Mouse (Mus musculus): Measurements from ENCODE around the gene Hectd4. TPM values are rescaled to one million over a fixed set of nuclear protein-coding genes. Genes with fewer than 3 reads are reported as not detected.
A peak's percentile ranks its signal among the peaks of the same experiment; 100 is the strongest.
"Not testable (repeated sequence)": the region's sequence is repeated elsewhere in the genome, so short reads cannot be mapped to it uniquely, and the experiment has no call there.

The Hectd4 gene
- polyA plus RNA-seq, 1 experiment from 2014 or later = 6.5 TPM

- DNase-seq (ENCODE audit: low spot score) = no peak
- Histone ChIP-seq H3K36me3 (ENCODE audit: control insufficient read depth, insufficient read depth, low read length) (peaks cover 27% of the 10 kb centered on the region), H3K27me3 (ENCODE audit: control insufficient read depth, insufficient read depth, low read length) (no peaks in the 10 kb centered on the region), H3K4me1 (ENCODE audit: control insufficient read depth, insufficient read depth, low read length) (no peaks in the 10 kb centered on the region), H3K4me2 (ENCODE audit: low read depth, severe bottlenecking) (no peak overlapping the region), H3K9ac (ENCODE audit: low read length) (no peak overlapping the region), H3K27ac (replicated peaks; ENCODE audit: low read depth, low read length) (no peak overlapping the region), H3K4me3 (ENCODE audit: low read depth, low read length) (no peak overlapping the region), H3K9me3 (ENCODE audit: control insufficient read depth, low read length) (no peaks in the 10 kb centered on the region)
- 92% methylated on average over 6 of the region's 6 CpGs for WGBS
- ATAC-seq (ENCODE audit: insufficient number of reproducible peaks, low FRiP score, low TSS enrichment, low read depth) = no peak
Measured at GRCm38 (mm10) chr5:121212108-121212507, 7.9 kb upstream of the Hectd4 start.

- no peaks in the 10 kb centered on the region for H3K27me3 ChIP-seq (ENCODE audit: control insufficient read depth, insufficient read depth, low read length)
- H3K4me2 ChIP-seq (ENCODE audit: low read depth, severe bottlenecking) = no peak overlapping the region
- no peak for ATAC-seq (ENCODE audit: insufficient number of reproducible peaks, low FRiP score, low TSS enrichment, low read depth)
- no peak overlapping the region for H3K4me3 ChIP-seq (ENCODE audit: low read depth, low read length)
- H3K27ac ChIP-seq (replicated peaks; ENCODE audit: low read depth, low read length) = no peak overlapping the region
- no peaks in the 10 kb centered on the region for H3K9me3 ChIP-seq (ENCODE audit: control insufficient read depth, low read length)
- peaks cover 15% of the 10 kb centered on the region for H3K36me3 ChIP-seq (ENCODE audit: control insufficient read depth, insufficient read depth, low read length)
- no peak overlapping the region for H3K9ac ChIP-seq (ENCODE audit: low read length)
- no peak for DNase-seq (ENCODE audit: low spot score)
- H3K4me1 ChIP-seq (ENCODE audit: control insufficient read depth, insufficient read depth, low read length) = no peaks in the 10 kb centered on the region
- WGBS = 62% methylated on average over 7 of the region's 7 CpGs
Measured at GRCm38 (mm10) chr5:121214707-121215106, 5.3 kb upstream of the Hectd4 start.

GRCm38 (mm10) chr5:121215380-121216125 lies 4.5 kb upstream of the Hectd4 start:
- ATAC-seq (ENCODE audit: insufficient number of reproducible peaks, low FRiP score, low TSS enrichment, low read depth) (no peak), DNase-seq (ENCODE audit: low spot score) (peak; percentile 86)
- Histone ChIP-seq H3K4me3 (ENCODE audit: low read depth, low read length) (no peak overlapping the region), H3K9me3 (ENCODE audit: control insufficient read depth, low read length) (no peaks in the 10 kb centered on the region), H3K27ac (replicated peaks; ENCODE audit: low read depth, low read length) (no peak overlapping the region), H3K27me3 (ENCODE audit: control insufficient read depth, insufficient read depth, low read length) (no peaks in the 10 kb centered on the region), H3K4me1 (ENCODE audit: control insufficient read depth, insufficient read depth, low read length) (no peaks in the 10 kb centered on the region), H3K4me2 (ENCODE audit: low read depth, severe bottlenecking) (no peak overlapping the region), H3K36me3 (ENCODE audit: control insufficient read depth, insufficient read depth, low read length) (peaks cover 8% of the 10 kb centered on the region), H3K9ac (ENCODE audit: low read length) (no peak overlapping the region)
- WGBS = 52% methylated on average over 13 of the region's 13 CpGs

GRCm38 (mm10) chr5:121216126-121216446 lies 3.9 kb upstream of the Hectd4 start:
- H3K9ac ChIP-seq (ENCODE audit: low read length) = no peak overlapping the region
- H3K4me2 ChIP-seq (ENCODE audit: low read depth, severe bottlenecking) = no peak overlapping the region
- 89% methylated on average over 12 of the region's 12 CpGs for WGBS
- no peaks in the 10 kb centered on the region for H3K4me1 ChIP-seq (ENCODE audit: control insufficient read depth, insufficient read depth, low read length)
- DNase-seq (ENCODE audit: low spot score) = no peak
- H3K36me3 ChIP-seq (ENCODE audit: control insufficient read depth, insufficient read depth, low read length) = peaks cover 5% of the 10 kb centered on the region; the same call in 1 of the 2 replicates
- no peak overlapping the region for H3K4me3 ChIP-seq (ENCODE audit: low read depth, low read length)
- no peaks in the 10 kb centered on the region for H3K27me3 ChIP-seq (ENCODE audit: control insufficient read depth, insufficient read depth, low read length)
- no peaks in the 10 kb centered on the region for H3K9me3 ChIP-seq (ENCODE audit: control insufficient read depth, low read length)
- no peak for ATAC-seq (ENCODE audit: insufficient number of reproducible peaks, low FRiP score, low TSS enrichment, low read depth)
- no peak overlapping the region for H3K27ac ChIP-seq (replicated peaks; ENCODE audit: low read depth, low read length)

- H3K27me3 ChIP-seq (ENCODE audit: control insufficient read depth, insufficient read depth, low read length); ATAC-seq (ENCODE audit: insufficient number of reproducible peaks, low FRiP score, low TSS enrichment, low read depth); H3K9ac ChIP-seq (ENCODE audit: low read length); H3K4me1 ChIP-seq (ENCODE audit: control insufficient read depth, insufficient read depth, low read length); H3K4me2 ChIP-seq (ENCODE audit: low read depth, severe bottlenecking); H3K4me3 ChIP-seq (ENCODE audit: low read depth, low read length); H3K27ac ChIP-seq (replicated peaks; ENCODE audit: low read depth, low read length); DNase-seq (ENCODE audit: low spot score); H3K36me3 ChIP-seq (ENCODE audit: control insufficient read depth, insufficient read depth, low read length); H3K9me3 ChIP-seq (ENCODE audit: control insufficient read depth, low read length): not testable (repeated sequence)
- WGBS = 88% methylated on average over 9 of the region's 9 CpGs
Measured at GRCm38 (mm10) chr5:121216584-121217312, 3.3 kb upstream of the Hectd4 start.

GRCm38 (mm10) chr5:121217313-121217634 lies 2.7 kb upstream of the Hectd4 start:
- no peak for DNase-seq (ENCODE audit: low spot score)
- no peak overlapping the region for H3K4me3 ChIP-seq (ENCODE audit: low read depth, low read length)
- H3K27me3 ChIP-seq (ENCODE audit: control insufficient read depth, insufficient read depth, low read length) = no peaks in the 10 kb centered on the region
- H3K4me1 ChIP-seq (ENCODE audit: control insufficient read depth, insufficient read depth, low read length) = peaks cover 5% of the 10 kb centered on the region; the same call in 1 of the 2 replicates
- H3K9ac ChIP-seq (ENCODE audit: low read length) = no peak overlapping the region
- no peak overlapping the region for H3K4me2 ChIP-seq (ENCODE audit: low read depth, severe bottlenecking)
- H3K36me3 ChIP-seq (ENCODE audit: control insufficient read depth, insufficient read depth, low read length) = peaks cover 2% of the 10 kb centered on the region; the same call in 1 of the 2 replicates
- H3K9me3 ChIP-seq (ENCODE audit: control insufficient read depth, low read length) = no peaks in the 10 kb centered on the region
- H3K27ac ChIP-seq (replicated peaks; ENCODE audit: low read depth, low read length) = no peak overlapping the region
- 93% methylated on average over 2 of the region's 2 CpGs for WGBS
- no peak for ATAC-seq (ENCODE audit: insufficient number of reproducible peaks, low FRiP score, low TSS enrichment, low read depth)

GRCm38 (mm10) chr5:121219190-121219589 lies 829 bp upstream of the Hectd4 start:
- no peaks in the 10 kb centered on the region for H3K36me3 ChIP-seq (ENCODE audit: control insufficient read depth, insufficient read depth, low read length)
- H3K27ac ChIP-seq (replicated peaks; ENCODE audit: low read depth, low read length) = no peak overlapping the region
- ATAC-seq (ENCODE audit: insufficient number of reproducible peaks, low FRiP score, low TSS enrichment, low read depth) (no peak), DNase-seq (ENCODE audit: low spot score) (no peak)
- no peak overlapping the region for H3K9ac ChIP-seq (ENCODE audit: low read length)
- H3K4me3 ChIP-seq (ENCODE audit: low read depth, low read length) = no peak overlapping the region
- H3K4me1 ChIP-seq (ENCODE audit: control insufficient read depth, insufficient read depth, low read length) = peaks cover 5% of the 10 kb centered on the region; the same call in 1 of the 2 replicates
- H3K4me2 ChIP-seq (ENCODE audit: low read depth, severe bottlenecking) = no peak overlapping the region
- H3K27me3 ChIP-seq (ENCODE audit: control insufficient read depth, insufficient read depth, low read length) = no peaks in the 10 kb centered on the region
- 93% methylated on average over 1 of the region's 1 CpGs for WGBS
- no peaks in the 10 kb centered on the region for H3K9me3 ChIP-seq (ENCODE audit: control insufficient read depth, low read length)

- Histone ChIP-seq H3K27ac (replicated peaks; ENCODE audit: low read depth, low read length) (peak overlapping the region; percentile 51; the same call in 1 of the 2 replicates), H3K27me3 (ENCODE audit: control insufficient read depth, insufficient read depth, low read length) (no peaks in the 10 kb centered on the region), H3K4me1 (ENCODE audit: control insufficient read depth, insufficient read depth, low read length) (peaks cover 5% of the 10 kb centered on the region; the same call in 1 of the 2 replicates), H3K9ac (ENCODE audit: low read length) (peak overlapping the region; percentile 87), H3K4me3 (ENCODE audit: low read depth, low read length) (peak overlapping the region; percentile 91), H3K4me2 (ENCODE audit: low read depth, severe bottlenecking) (peak overlapping the region; percentile 82), H3K36me3 (ENCODE audit: control insufficient read depth, insufficient read depth, low read length) (no peaks in the 10 kb centered on the region), H3K9me3 (ENCODE audit: control insufficient read depth, low read length) (no peaks in the 10 kb centered on the region)
- under 1% methylated on average over 33 of the region's 38 CpGs for WGBS
- ATAC-seq (ENCODE audit: insufficient number of reproducible peaks, low FRiP score, low TSS enrichment, low read depth) = peak; percentile 13; the same call in 1 of the 2 replicates
- DNase-seq (ENCODE audit: low spot score) = peak; percentile 35
Measured at GRCm38 (mm10) chr5:121220732-121221301, 798 bp downstream of the Hectd4 start.
